8 mouse cellular contexts compared by ENCODE assay signal in the genomic region with DNA sequence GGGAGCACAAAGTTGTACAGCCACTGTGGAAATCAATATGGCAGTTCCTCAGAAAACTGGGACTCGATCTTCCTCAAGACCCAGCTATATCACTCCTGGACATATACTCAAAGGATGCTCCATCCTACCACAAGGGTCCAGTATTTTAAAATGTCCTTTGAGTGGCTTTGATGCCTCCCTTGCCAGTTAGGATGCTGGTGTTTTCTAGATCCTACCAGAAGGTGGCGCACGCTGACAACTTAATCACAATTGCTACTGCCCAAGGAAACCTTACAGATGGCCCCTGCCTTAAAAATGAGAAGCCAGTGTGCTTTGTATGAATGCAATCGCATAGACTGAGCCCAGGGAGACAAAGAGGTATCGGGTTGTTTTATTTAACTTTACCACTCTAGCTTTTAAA. TPM values are rescaled to one million over a fixed set of nuclear protein-coding genes. Genes with fewer than 3 reads are reported as not detected.
DNase-seq lines count a peak whose midpoint lies in the region; ATAC-seq and TF ChIP-seq lines count a peak whose summit lies in the region.

No protein-coding gene starts in this region.

- TF ChIP-seq POLR2A in limb, embryonic 14.5 days (IDR thresholded peaks at IDR 0.05; ENCODE audit: borderline replicate concordance, extremely low read depth, insufficient read depth, insufficient read length) = no peak

- DNase-seq in A20 (ENCODE audit: low read depth, low spot score) = peak; percentile 72
- peak; percentile 68 to 73 for DNase-seq in adrenal gland, adult 18-20 months (ENCODE audit: low spot score in 2 of 2)
- DNase-seq in embryo, embryonic 10 days (ENCODE audit: low spot score) = peak; percentile 93
- peak; percentile 26 for DNase-seq in gastrocnemius, postnatal 25 days
- peak; percentile 77 for DNase-seq in kidney, adult 9 months
- DNase-seq in limb, embryonic 14.5 days (ENCODE audit: low spot score) = peak; percentile 89
- DNase-seq in neural tube, embryonic 10.5 days (ENCODE audit: extremely low spot score, low spot score) = peak; percentile 80
- DNase-seq in stomach, postnatal 0 days (ENCODE audit: low spot score) = peak; percentile 78

- no peak overlapping the region for H3K4me2 ChIP-seq in limb, embryonic 14.5 days (replicated peaks; ENCODE audit: low read depth, low read length, severe bottlenecking)
- H3K4me2 ChIP-seq in stomach, postnatal 0 days (replicated peaks; ENCODE audit: low read depth) = no peak overlapping the region

- no peak for TF ChIP-seq EP300 in stomach, postnatal 0 days (optimal IDR thresholded peaks at IDR 0.05)

- H3K36me3 ChIP-seq in limb, embryonic 14.5 days (ENCODE audit: control insufficient read depth, insufficient read depth, low read length) = peaks cover 17% of the 10 kb centered on the region
- peaks cover 6% of the 10 kb centered on the region for H3K36me3 ChIP-seq in stomach, postnatal 0 days (ENCODE audit: control insufficient read depth, insufficient read depth, low read length)

- H3K27me3 ChIP-seq in limb, embryonic 14.5 days (ENCODE audit: control insufficient read depth, insufficient read depth, low read length) = no peaks in the 10 kb centered on the region
- no peaks in the 10 kb centered on the region for H3K27me3 ChIP-seq in stomach, postnatal 0 days (ENCODE audit: control insufficient read depth, insufficient read depth, low read length)

- 15% methylated on average over 5 of the region's 5 CpGs for WGBS in limb, embryonic 14.5 days
- 9% methylated on average over 5 of the region's 5 CpGs for WGBS in stomach, postnatal 0 days

- no peak overlapping the region for H3K27ac ChIP-seq in limb, embryonic 14.5 days (replicated peaks; ENCODE audit: low read depth, low read length)
- H3K27ac ChIP-seq in stomach, postnatal 0 days (replicated peaks) = no peak overlapping the region

- no peak overlapping the region for H3K4me3 ChIP-seq in limb, embryonic 14.5 days (replicated peaks; ENCODE audit: low read length)
- H3K4me3 ChIP-seq in stomach, postnatal 0 days (ENCODE audit: low read depth, low read length) = no peak overlapping the region

- peak; percentile 96 for TF ChIP-seq CTCF in stomach, postnatal 0 days (IDR thresholded peaks at IDR 0.05; ENCODE audit: low read depth)

- no peaks in the 10 kb centered on the region for H3K9me3 ChIP-seq in limb, embryonic 14.5 days (ENCODE audit: control insufficient read depth, low read length)
- no peaks in the 10 kb centered on the region for H3K9me3 ChIP-seq in stomach, postnatal 0 days (ENCODE audit: control insufficient read depth, low read length)

- no peak overlapping the region for H3K9ac ChIP-seq in limb, embryonic 14.5 days (ENCODE audit: low read depth, low read length, severe bottlenecking)
- no peak overlapping the region for H3K9ac ChIP-seq in stomach, postnatal 0 days (ENCODE audit: low read length)

- no peaks in the 10 kb centered on the region for H3K4me1 ChIP-seq in limb, embryonic 14.5 days (ENCODE audit: control insufficient read depth, insufficient read depth, low read length)
- H3K4me1 ChIP-seq in stomach, postnatal 0 days (replicated peaks; ENCODE audit: control insufficient read depth, insufficient read depth) = no peaks in the 10 kb centered on the region

- peak; percentile 59; the same call in 1 of the 2 replicates for ATAC-seq in limb, embryonic 14.5 days (ENCODE audit: low FRiP score, low read depth)
- no peak for ATAC-seq in stomach, postnatal 0 days (ENCODE audit: low FRiP score, low TSS enrichment)

RNA-seq across cellular contexts. Expression of gene Pdcl3, which starts 15.7 kb away (rescaled TPM):
- total RNA-seq in adrenal gland, adult 18-20 months (2021) = 10 to 100 TPM; 77.9 to 91.3 TPM
- total RNA-seq in gastrocnemius, postnatal 25 days (2021) = 10 to 100 TPM; 58.6 to 58.7 TPM
- 62.7 and 85.8 TPM in 2 replicates for polyA plus RNA-seq in limb, embryonic 14.5 days (2012; rRNA removed)
- polyA plus RNA-seq in limb, embryonic 14.5 days (2014; fragmentation: Nextera tagmentation; extraction: Ambion mirVana) = 143 and 149 TPM in 2 replicates
- polyA plus RNA-seq in stomach, postnatal 0 days (2015; fragmentation: Nextera tagmentation; extraction: Ambion mirVana) = 151 and 155 TPM in 2 replicates

Comparison
In these comparisons a context has a peak if more than half of its experiments do, and no peak if none do; other contexts are left out.
1. DNase-seq: peak in every context shown above with its lines; median percentile 93 in embryo, embryonic 10 days; 89 in limb, embryonic 14.5 days; 80 in neural tube, embryonic 10.5 days; 78 in stomach, postnatal 0 days; 77 in kidney, adult 9 months; 72 in A20; 70 in adrenal gland, adult 18-20 months; 26 in gastrocnemius, postnatal 25 days.